Mouse (Mus musculus): Measurements from ENCODE around the gene Gm1330.
"Not testable (repeated sequence)": the region's sequence is repeated elsewhere in the genome, so short reads cannot be mapped to it uniquely, and the experiment has no call there.

Gene Gm1330

DNA sequence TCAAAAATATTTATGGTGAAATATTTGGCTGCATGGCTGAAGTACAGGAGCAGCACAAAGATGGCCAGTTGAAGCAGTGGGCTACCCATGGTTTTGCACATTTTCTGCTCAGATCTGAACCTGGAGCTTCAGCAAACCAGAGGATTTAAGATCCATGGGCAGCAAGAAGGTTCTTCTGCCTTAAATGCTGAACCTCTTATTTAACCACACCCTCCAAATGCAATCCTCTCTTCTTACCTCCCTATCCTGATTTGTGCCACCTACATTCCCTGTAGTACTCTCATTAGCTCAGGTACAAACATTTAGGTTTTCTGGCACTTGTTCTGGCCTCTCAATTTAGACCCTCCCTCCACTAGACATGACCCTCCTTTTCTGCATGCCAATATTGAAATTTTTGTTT, at the start of gene Gm1330:
Gene Gm1330 (minus strand): TSS at position 101 of the 400 bp plus-strand sequence.
- DNase-seq (ENCODE audit: low read depth, low spot score), result no peak

DNA sequence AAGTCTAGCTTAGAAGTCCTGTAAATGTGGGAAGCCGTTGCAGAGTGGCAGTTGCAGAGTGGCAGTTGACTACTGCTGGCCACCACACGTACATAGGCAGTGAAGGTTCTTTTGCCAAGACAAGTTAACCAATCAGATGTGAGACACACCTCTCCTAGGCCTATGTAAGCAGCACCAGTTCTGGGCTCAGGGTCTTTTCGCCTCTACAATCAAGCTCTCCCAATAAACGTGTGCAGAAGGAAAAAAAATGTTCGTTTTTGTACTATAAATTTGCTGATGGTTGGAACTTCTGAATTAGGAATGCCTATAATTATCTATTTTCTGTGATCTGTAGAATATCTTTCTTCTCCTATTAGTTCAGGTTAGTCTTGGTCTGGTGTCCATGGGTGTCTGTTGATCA, 14.1 kb upstream of the Gm1330 start, which contains the start of gene Gm10750:
Gene Gm10750 (minus strand): TSS at position 101 of the 400 bp plus-strand sequence.
- not testable (repeated sequence) for DNase-seq (ENCODE audit: low read depth, low spot score)

DNA sequence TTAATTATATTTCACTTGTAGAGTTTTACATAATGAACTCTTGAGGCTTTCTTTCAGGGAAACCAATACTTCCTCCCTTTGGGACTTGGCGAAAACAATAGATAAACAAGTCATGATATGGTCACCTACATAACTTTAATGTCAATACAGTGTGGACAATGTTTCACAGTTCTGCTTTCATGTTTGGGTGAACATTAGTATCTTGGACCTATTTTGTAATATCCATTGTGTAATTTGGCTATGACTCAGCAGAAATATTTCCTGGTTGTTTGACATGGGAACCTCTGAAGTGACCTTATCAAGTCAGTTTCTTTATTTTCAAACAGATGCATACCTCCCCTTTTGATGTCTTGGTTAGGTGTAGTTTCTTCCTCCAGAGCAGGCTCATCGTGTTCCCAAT, 1.8 kb upstream of the Gm1330 start:
- DNase-seq (ENCODE audit: low read depth, low spot score), result peak; percentile 57

DNA sequence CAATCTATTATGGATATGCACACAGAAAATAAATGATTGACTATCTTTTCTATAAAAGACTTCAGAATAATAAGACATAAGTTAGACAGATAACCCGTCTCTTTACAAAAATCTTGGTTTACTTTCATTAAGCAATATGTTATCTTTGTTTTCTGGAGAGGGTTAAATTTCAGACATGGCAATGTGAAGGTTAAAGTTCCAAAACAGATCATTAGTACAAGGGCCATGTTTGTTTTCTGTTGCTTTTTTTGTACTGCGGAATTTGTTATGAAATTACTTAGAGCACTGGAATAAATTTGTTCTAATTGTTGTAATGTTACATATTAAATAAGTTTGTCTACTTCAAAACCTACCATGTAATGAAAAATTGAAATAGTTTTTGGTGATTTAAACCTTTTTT, 7.9 kb downstream of the Gm1330 start:
- DNase-seq (ENCODE audit: low read depth, low spot score), result no peak

Measured in 3T3-L1 (cell line).